ENCODE assay signal across 11 mouse cellular contexts in genomic region chr7:144684467-144684866, GRCm38 (mm10).
DNase-seq lines count a peak whose midpoint lies in the region; ATAC-seq and TF ChIP-seq lines count a peak whose summit lies in the region.
"Had no signal": no experiment of that assay in that cellular context is flagged by ENCODE, and none has a peak within 500 bp of the region (broad histone marks: within the 10 kb centered on the region; RNA-seq: fewer than 3 reads in every experiment).

No protein-coding gene starts in this region.

- no peak for TF ChIP-seq CTCF in brain, embryonic 14.5 days (IDR thresholded peaks at IDR 0.05; ENCODE audit: borderline replicate concordance, extremely low read depth, insufficient read depth, insufficient read length)

- H3K27ac ChIP-seq in hindbrain, embryonic 13.5 days, result no peak overlapping the region
- H3K27ac ChIP-seq in hindbrain, embryonic 11.5 days (ENCODE audit: low read depth, low read length), result no peak overlapping the region
- no peak overlapping the region for H3K27ac ChIP-seq in lung, embryonic 16.5 days (ENCODE audit: low read length)
- H3K27ac ChIP-seq: embryonic facial prominence, embryonic 12.5 days; macrophage had no signal

- H3K4me2 ChIP-seq in hindbrain, embryonic 13.5 days, result no peak overlapping the region
- H3K4me2 ChIP-seq in hindbrain, embryonic 11.5 days (replicated peaks; ENCODE audit: low read depth, low read length), result no peak overlapping the region
- no peak overlapping the region for H3K4me2 ChIP-seq in lung, embryonic 16.5 days (ENCODE audit: low read depth, low read length)
- H3K4me2 ChIP-seq: embryonic facial prominence, embryonic 12.5 days had no signal

- peak; percentile 24; the same call in 1 of the 2 replicates for ATAC-seq in hindbrain, embryonic 13.5 days (ENCODE audit: low FRiP score)
- no peak for ATAC-seq in hindbrain, embryonic 11.5 days (ENCODE audit: low FRiP score)
- ATAC-seq in lung, embryonic 16.5 days (ENCODE audit: low read depth), result peak; percentile 49

- no peaks in the 10 kb centered on the region for H3K36me3 ChIP-seq in hindbrain, embryonic 13.5 days
- H3K36me3 ChIP-seq in hindbrain, embryonic 11.5 days (ENCODE audit: control insufficient read depth, insufficient read depth, low read length), result no peaks in the 10 kb centered on the region
- H3K36me3 ChIP-seq in lung, embryonic 16.5 days (ENCODE audit: control insufficient read depth, insufficient read depth, low read length), result no peaks in the 10 kb centered on the region
- H3K36me3 ChIP-seq: embryonic facial prominence, embryonic 12.5 days had no signal

- no peak for DNase-seq in hindbrain, embryonic 11.5 days (ENCODE audit: low spot score)
- peak; percentile 98 for DNase-seq in 416B (ENCODE audit: low read depth)
- peak; percentile 90 for DNase-seq in brain, embryonic 14.5 days (ENCODE audit: low read depth)
- DNase-seq in gastrocnemius, adult 8-10 months (ENCODE audit: low spot score in 2 of 2), result no peak
- DNase-seq in spleen, postnatal 14 days (ENCODE audit: low spot score in 2 of 2), result no peak
- DNase-seq in gastrocnemius, postnatal 25 days, result no peak
- DNase-seq: spleen, adult 18-20 months had no signal

- H3K4me1 ChIP-seq in hindbrain, embryonic 13.5 days (replicated peaks), result peaks cover 19% of the 10 kb centered on the region
- H3K4me1 ChIP-seq in hindbrain, embryonic 11.5 days (replicated peaks; ENCODE audit: control insufficient read depth, insufficient read depth, low read length), result no peaks in the 10 kb centered on the region
- peaks cover 15% of the 10 kb centered on the region for H3K4me1 ChIP-seq in lung, embryonic 16.5 days (replicated peaks; ENCODE audit: control insufficient read depth, insufficient read depth, low read length)

- peaks cover 21% of the 10 kb centered on the region for H3K27me3 ChIP-seq in hindbrain, embryonic 13.5 days
- H3K27me3 ChIP-seq in hindbrain, embryonic 11.5 days (ENCODE audit: control insufficient read depth, insufficient read depth, low read length), result peaks cover 6% of the 10 kb centered on the region; the same call in 1 of the 2 replicates
- H3K27me3 ChIP-seq in lung, embryonic 16.5 days (ENCODE audit: control insufficient read depth, insufficient read depth, low read depth, low read length), result peaks cover 2% of the 10 kb centered on the region; the same call in 1 of the 2 replicates

- WGBS in hindbrain, embryonic 13.5 days, result 29% methylated on average over 5 of the region's 5 CpGs
- 70% methylated on average over 5 of the region's 5 CpGs for WGBS in hindbrain, embryonic 11.5 days
- 16% methylated on average over 5 of the region's 5 CpGs for WGBS in lung, embryonic 16.5 days

- no peaks in the 10 kb centered on the region for H3K9me3 ChIP-seq in hindbrain, embryonic 13.5 days
- H3K9me3 ChIP-seq in hindbrain, embryonic 11.5 days (ENCODE audit: control insufficient read depth, low read length), result no peaks in the 10 kb centered on the region
- H3K9me3 ChIP-seq in lung, embryonic 16.5 days (ENCODE audit: control insufficient read depth, low read length), result no peaks in the 10 kb centered on the region
- H3K9me3 ChIP-seq: embryonic facial prominence, embryonic 12.5 days had no signal

- no peak for TF ChIP-seq POLR2A in brain, embryonic 14.5 days (IDR thresholded peaks at IDR 0.05; ENCODE audit: borderline replicate concordance, extremely low read depth, insufficient read depth, insufficient read length, poor library complexity, severe bottlenecking)

- no peak overlapping the region for H3K9ac ChIP-seq in hindbrain, embryonic 13.5 days
- H3K9ac ChIP-seq in hindbrain, embryonic 11.5 days (ENCODE audit: low read depth, low read length), result no peak overlapping the region
- no peak overlapping the region for H3K9ac ChIP-seq in lung, embryonic 16.5 days (ENCODE audit: low read length)
- H3K9ac ChIP-seq: embryonic facial prominence, embryonic 12.5 days had no signal

- H3K4me3 ChIP-seq in hindbrain, embryonic 13.5 days, result no peak overlapping the region
- no peak overlapping the region for H3K4me3 ChIP-seq in hindbrain, embryonic 11.5 days (ENCODE audit: low read depth, low read length)
- no peak overlapping the region for H3K4me3 ChIP-seq in lung, embryonic 16.5 days (ENCODE audit: low read length)
- H3K4me3 ChIP-seq: embryonic facial prominence, embryonic 12.5 days had no signal

Comparison
In these comparisons a context has a peak if more than half of its experiments do, and no peak if none do; other contexts are left out.
1. DNase-seq: peak in 416B (single experiment) and brain, embryonic 14.5 days (single experiment); none in hindbrain, embryonic 11.5 days (single experiment), gastrocnemius, adult 8-10 months (0 of 2), spleen, postnatal 14 days (0 of 2) and gastrocnemius, postnatal 25 days (single experiment).